Mouse (Mus musculus) frontal cortex, postnatal 25 days (tissue): ENCODE results near the gene Dnhd1.
"Not testable (repeated sequence)": the region's sequence is repeated elsewhere in the genome, so short reads cannot be mapped to it uniquely, and the experiment has no call there.

Experiments
- DNase-seq, 2 experiments: peaks; one replicate each; pipeline ENCODE4 v3.0.0; 2022; ENCODE audit warnings: low spot score in 2 of 2

Gene Dnhd1

DNA sequence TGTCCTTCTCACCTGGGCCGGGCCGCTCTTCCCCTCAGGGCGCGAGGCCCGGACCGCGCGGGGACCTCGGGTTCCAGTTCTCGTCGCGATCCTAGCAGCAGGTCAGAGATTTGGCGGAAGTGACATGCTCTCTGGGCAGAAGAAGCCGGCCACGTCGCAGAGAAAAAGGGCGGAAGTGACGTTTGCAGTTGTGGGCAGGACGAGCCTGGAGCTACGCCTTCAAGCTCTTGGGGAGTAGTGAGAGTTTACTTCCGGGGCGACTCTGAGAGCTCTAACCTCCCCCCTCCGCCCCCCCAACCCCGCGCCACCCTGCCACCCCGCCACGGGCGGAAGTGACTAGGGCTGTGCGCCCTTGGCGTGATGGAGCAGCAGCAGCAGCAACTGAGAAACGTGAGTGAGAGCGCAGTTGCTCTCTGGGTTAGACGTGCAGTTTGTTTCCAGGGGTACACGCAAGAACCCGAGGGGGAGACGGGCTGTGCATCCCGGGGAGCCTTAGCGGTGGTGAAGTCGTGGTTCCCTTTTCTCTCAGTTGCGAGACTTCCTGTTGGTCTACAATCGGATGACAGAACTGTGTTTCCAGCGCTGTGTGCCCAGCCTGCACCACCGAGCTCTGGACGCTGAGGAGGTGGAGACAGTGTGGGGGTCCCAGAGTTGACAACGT is 10.3 kb upstream of the Dnhd1 start, which contains the start of the genes Arfip2 and Gm45799:
TSS of gene Arfip2 (minus strand) at position 184 of the 661 bp plus-strand sequence.
TSS of gene Gm45799 (plus strand) at position 320 of the 661 bp plus-strand sequence.
- DNase-seq, result peak; percentile 83 to 95

DNA sequence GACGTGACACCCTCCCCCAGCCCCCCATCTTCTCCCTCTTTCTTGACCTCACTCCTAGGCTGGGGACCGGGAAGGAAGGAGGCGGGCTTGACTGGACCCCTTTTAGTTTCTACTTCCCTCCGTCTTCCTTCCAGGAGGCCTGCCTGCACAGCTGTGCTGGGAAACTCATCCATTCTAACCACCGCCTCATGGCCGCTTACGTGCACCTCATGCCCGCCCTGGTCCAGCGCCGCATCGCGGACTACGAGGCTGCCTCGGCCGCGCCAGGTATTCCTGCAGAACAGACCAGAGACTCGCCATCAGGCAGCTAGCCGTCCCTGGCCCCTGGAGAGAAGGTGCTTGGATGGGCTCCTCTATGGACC is 9.8 kb upstream of the Dnhd1 start:
- no peak for DNase-seq

DNA sequence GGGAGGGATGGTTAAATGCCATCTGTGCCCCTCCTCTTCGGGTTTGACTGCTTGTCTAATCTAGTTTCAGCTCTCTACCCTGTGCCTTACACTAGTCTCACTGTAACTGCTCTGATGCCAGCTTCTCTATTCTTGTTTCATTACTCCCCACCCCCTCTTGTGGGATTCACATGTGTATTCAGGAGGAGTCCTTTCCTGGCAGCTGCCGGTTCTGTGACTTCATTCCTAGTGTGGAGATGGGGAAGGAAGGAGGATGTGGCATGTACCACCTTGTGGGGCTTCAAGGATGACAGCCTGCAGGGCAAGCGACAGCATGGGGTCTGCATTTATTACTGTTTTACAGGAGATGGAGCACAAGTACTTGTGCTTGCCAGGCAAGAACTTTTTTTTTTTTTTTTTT is 8.7 kb upstream of the Dnhd1 start:
- no peak for DNase-seq

GRCm38 (mm10) chr7:105685541-105686197 is 35.0 kb downstream of the Dnhd1 start:
- DNase-seq, result no peak

DNA sequence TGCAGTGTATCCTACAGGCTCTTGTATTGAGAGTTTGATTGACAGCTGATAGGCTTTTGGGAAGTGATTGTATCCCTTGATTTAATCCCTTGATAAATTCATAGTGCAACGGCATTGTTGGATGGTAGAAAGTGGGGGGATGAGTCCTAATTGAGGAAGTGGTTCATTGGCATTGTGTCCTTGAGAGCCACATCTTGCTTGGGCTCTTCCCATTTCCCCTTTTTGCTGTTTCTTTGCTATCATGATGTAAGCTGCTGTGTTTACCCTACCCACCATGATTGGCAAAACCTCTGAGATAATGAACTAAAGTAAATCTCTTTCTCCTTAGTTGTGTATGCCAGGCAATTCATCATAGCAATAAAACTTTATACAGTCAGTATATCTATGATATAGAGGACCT is 40.2 kb downstream of the Dnhd1 start:
- DNase-seq, result no peak

DNA sequence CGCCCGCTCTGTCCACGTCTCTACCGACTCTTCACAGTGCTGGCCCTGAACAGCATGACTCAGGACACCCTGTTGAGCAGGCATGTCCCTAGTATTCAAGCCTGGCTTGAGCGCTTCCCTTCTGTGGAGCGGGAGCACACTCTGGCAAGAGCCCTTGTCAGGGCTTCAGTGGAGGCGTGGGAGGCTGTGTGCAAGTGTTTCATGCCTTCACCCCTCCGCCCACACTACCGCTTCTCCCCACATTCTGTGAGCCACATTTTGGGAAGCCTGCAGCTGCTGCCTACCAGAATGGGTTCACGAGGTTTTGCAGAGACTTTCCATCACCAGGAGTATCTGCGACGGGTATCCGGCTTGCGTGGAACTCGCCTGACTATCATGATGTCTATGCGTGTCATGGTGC is 52.6 kb downstream of the Dnhd1 start:
- DNase-seq, result no peak

- DNase-seq, result no peak
Measured at GRCm38 (mm10) chr7:105703816-105704215, 53.2 kb downstream of the Dnhd1 start.

- no peak for DNase-seq
Measured at GRCm38 (mm10) chr7:105708733-105709132, 58.1 kb downstream of the Dnhd1 start.

GRCm38 (mm10) chr7:105715366-105715765 is 64.7 kb downstream of the Dnhd1 start:
- no peak for DNase-seq

DNA sequence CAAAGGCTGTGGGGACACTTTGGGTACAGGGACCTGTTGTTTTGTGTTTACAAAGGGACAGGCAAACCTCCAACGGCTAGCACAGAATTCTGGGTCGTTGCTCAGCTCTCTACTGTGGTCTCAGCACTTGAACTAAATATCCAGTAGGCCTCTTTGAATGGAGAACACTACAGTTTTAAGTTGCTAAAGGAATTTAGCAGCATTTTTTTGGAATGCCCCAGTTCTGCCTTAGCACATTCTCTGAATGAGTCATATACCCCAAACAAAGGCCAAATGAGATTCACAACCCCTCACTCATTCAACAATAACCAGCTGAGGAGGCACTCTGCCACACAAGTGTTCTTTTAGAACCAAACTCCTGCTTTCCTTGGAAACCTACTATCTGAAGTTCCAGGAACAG is 71.3 kb downstream of the Dnhd1 start:
- no peak for DNase-seq

DNA sequence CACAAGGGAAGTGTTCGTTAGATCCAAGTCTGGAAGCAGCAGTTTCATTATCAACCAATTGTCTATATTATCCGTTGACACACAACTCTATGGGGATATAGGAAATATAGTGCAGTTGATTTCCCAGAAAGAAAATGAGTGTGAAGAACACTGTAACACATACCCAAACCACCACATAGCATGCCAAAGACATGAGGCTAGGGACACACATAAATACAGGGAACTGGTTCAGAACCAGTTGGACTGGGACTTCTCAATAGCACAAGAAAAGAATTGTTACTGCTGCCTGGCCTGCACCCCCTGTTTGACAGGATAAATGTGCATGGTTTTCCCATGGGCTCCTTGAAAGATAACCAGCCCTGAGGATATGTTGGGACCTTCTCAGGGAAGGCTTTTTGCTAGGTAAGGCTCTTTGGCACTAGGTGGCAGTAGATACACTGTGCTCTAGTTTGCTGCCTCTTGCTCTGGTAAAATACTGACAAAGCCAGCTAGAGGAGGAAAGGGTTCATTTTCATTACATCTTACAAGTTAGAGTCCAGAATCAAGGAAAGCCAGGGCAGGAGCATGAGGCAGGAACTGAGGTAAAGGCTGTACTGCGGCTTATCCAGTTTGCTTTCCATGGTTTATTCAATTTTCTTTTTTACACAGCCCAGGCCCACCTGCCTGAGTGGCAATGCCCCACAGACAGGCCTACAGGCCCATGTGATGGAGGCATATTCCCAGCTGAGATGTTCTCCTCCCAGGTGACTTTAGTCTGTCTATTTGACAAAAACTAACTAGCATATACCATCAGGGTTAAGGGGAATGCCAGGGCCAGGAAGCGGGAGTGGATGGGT is 75.7 kb downstream of the Dnhd1 start:
- DNase-seq, result no peak

- DNase-seq, result no peak
Measured at GRCm38 (mm10) chr7:105726980-105727325, 76.3 kb downstream of the Dnhd1 start.

- no peak for DNase-seq
Measured at GRCm38 (mm10) chr7:105728701-105729428, 78.2 kb downstream of the Dnhd1 start.

GRCm38 (mm10) chr7:105733836-105734235 is 83.2 kb downstream of the Dnhd1 start:
- no peak for DNase-seq

GRCm38 (mm10) chr7:105734826-105735225 is 84.2 kb downstream of the Dnhd1 start:
- no peak for DNase-seq

DNA sequence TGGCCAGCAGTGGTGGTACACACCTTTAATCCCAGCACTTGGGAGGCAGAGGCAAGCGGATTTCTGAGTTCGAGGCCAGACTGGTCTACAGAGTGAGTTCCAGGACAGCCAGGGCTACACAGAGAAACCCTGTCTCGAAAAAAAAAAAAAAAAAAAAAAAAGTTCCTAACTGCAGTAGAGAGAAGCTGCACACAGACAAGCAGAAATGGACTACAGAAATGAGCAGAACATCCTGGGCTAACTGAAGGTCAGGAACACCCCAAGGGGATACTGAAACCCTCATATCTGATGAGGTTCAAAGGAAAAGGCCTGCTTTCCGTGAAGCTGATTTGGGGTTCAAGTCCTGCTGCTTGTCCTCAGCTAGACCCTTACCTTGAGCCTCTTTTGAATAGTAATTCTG is 84.8 kb downstream of the Dnhd1 start:
- DNase-seq, result not testable (repeated sequence)

GRCm38 (mm10) chr7:105736264-105736901 is 85.8 kb downstream of the Dnhd1 start, which contains the start of gene Ilk:
Gene Ilk (plus strand): TSS chr7:105736592.
- DNase-seq, result peak; percentile 83 to 86

DNA sequence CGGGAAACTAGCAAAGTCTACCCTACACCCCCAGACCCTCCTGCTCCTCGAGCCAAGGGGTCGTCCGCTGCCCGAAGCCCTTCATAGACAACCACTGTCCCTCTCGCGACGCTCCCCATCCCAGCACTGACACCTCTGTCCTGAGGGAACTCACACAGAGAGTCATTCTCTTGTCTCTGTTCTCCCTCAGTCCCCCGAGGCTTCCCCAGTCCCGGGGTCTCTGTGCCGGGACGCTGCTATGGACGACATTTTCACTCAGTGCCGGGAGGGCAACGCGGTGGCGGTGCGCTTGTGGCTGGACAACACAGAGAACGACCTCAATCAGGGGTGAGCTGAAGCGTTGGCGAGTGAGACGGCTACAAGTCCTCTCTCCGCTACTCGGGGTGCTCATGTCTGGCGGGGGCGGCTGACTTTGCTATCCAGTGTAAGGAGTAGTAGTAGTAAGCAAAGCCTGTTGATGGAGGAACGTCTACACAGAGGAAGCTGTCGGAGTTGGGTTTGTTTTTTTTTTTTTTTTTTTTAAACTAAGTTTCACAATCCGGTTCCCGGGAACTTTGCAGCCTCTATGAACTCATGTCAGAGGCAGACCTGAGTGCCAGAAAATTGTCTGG is 86.4 kb downstream of the Dnhd1 start, which contains the start of gene Rrp8:
TSS of gene Rrp8 (minus strand) at position 475 of the 611 bp plus-strand sequence.
- no peak for DNase-seq

GRCm38 (mm10) chr7:105737648-105738047 is 87.0 kb downstream of the Dnhd1 start:
- DNase-seq, result no peak

DNA sequence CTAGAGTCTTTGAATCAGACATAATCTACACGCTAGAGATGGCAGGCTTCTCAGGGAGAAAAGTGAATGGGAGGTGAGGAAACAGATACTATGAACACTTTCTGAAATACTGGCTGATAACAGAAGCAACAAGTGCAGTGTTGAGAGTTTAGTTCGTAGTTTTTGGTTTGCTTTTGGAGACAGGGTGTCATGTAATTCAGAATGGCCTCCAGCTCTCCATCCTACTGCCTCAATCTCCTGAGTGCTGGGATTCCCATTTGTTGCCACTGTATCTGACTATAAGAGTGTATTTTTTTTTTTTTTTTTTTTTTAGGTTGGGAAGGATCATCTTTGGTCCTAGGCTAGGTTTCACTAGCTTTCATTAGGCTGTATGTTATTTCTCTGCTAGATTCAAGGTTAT is 87.7 kb downstream of the Dnhd1 start:
- no peak for DNase-seq

DNA sequence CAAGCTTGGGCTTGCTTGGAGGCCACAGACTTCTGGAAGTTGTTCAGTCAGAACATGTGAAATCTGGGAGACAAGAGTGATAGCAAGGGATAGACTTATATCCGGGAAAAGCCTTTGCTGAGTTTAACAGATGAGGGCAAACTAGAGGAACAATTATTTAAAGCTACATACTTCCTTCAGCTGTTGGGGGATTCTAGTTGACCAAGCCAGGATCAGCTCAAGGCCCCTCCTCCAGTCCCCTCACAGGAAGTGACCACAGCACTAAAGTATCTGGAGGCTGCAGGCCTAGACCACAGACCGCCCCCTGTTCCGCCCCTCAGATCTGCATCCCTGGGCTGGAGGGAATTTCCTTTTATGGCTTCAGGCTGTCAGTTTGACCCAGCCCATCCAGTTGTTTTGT is 88.3 kb downstream of the Dnhd1 start:
- no peak for DNase-seq
